Mouse (Mus musculus) gastrocnemius, postnatal 4 days (tissue): ENCODE data around the gene Nrcam. TPM values are rescaled to one million over a fixed set of nuclear protein-coding genes. Genes with fewer than 3 reads are reported as not detected.
"Not testable (repeated sequence)": the region's sequence is repeated elsewhere in the genome, so short reads cannot be mapped to it uniquely, and the experiment has no call there.

Experiments used
- DNase-seq, 2 experiments: peaks; one replicate each; pipeline ENCODE4 v3.0.0; 2021 to 2022; ENCODE audit warnings: low spot score in 2 of 2, mixed read lengths in 2 of 2
- long read RNA-seq, 2 experiments: library from polyadenylated mRNA; stranded (forward); transcript quantifications; one replicate each; pipeline ENCODE4 v2.0.0; 2021
- total RNA-seq, 2 experiments: library from RNA; stranded (reverse); gene quantifications; 2 replicates each; pipeline ENCODE4 v1.2.3; 2021

Nrcam gene
- 10 to 100 TPM in 1 of 2 experiments, 1 to 10 TPM in 1; 8.0 to 11.3 TPM for total RNA-seq
- long read RNA-seq, experiment 1, partial matches to known transcripts = 2 of 5 reads
- long read RNA-seq, experiment 1, other reads (novel, unspliced or antisense) = 3 of 5 reads
- long read RNA-seq, experiment 2, partial matches to known transcripts = 0 of 3 reads
- long read RNA-seq, experiment 2, other reads (novel, unspliced or antisense) = 3 of 3 reads

GRCm38 (mm10) chr12:44328381-44329315 is at the start of gene Nrcam:
Nrcam (plus strand) TSS chr12:44328885.
- DNase-seq = peak; percentile 24 to 49

- not testable (repeated sequence) for DNase-seq
Measured at GRCm38 (mm10) chr12:44280147-44280546, 48.5 kb upstream of the Nrcam start.

- no peak for DNase-seq
Measured at GRCm38 (mm10) chr12:44281534-44281933, 47.2 kb upstream of the Nrcam start.

- DNase-seq = no peak
Measured at GRCm38 (mm10) chr12:44283378-44283777, 45.3 kb upstream of the Nrcam start.

- no peak for DNase-seq
Measured at GRCm38 (mm10) chr12:44286992-44287391, 41.7 kb upstream of the Nrcam start.

- peak in 1 of 2 experiments; percentile 60 for DNase-seq
Measured at GRCm38 (mm10) chr12:44292281-44292680, 36.4 kb upstream of the Nrcam start.

- no peak for DNase-seq
Measured at GRCm38 (mm10) chr12:44300793-44301192, 27.9 kb upstream of the Nrcam start.

GRCm38 (mm10) chr12:44304012-44304411 is 24.7 kb upstream of the Nrcam start:
- no peak for DNase-seq

GRCm38 (mm10) chr12:44304869-44305268 is 23.8 kb upstream of the Nrcam start:
- DNase-seq = no peak

GRCm38 (mm10) chr12:44308221-44308620 is 20.5 kb upstream of the Nrcam start:
- DNase-seq = no peak

- DNase-seq = no peak
Measured at GRCm38 (mm10) chr12:44315212-44315611, 13.5 kb upstream of the Nrcam start.

GRCm38 (mm10) chr12:44325091-44325490 is 3.6 kb upstream of the Nrcam start:
- DNase-seq = no peak

GRCm38 (mm10) chr12:44327452-44327851 is 1.2 kb upstream of the Nrcam start:
- no peak for DNase-seq

GRCm38 (mm10) chr12:44329316-44330215 is 881 bp downstream of the Nrcam start:
- peak in 1 of 2 experiments; percentile 27 for DNase-seq

- no peak for DNase-seq
Measured at GRCm38 (mm10) chr12:44330216-44330719, 1.6 kb downstream of the Nrcam start.

GRCm38 (mm10) chr12:44337136-44337640 is 8.5 kb downstream of the Nrcam start:
- DNase-seq = no peak

GRCm38 (mm10) chr12:44338195-44338622 is 9.5 kb downstream of the Nrcam start:
- DNase-seq = no peak

GRCm38 (mm10) chr12:44344075-44344474 is 15.4 kb downstream of the Nrcam start:
- no peak for DNase-seq

- DNase-seq = no peak
Measured at GRCm38 (mm10) chr12:44345251-44345650, 16.6 kb downstream of the Nrcam start.

GRCm38 (mm10) chr12:44346143-44346542 is 17.5 kb downstream of the Nrcam start:
- no peak for DNase-seq

- DNase-seq = no peak
Measured at GRCm38 (mm10) chr12:44355116-44355515, 26.4 kb downstream of the Nrcam start.
